Mouse (Mus musculus) bone marrow, adult 2 months (tissue): Measurements from ENCODE around the gene Bace1.

ENCODE experiments used
- CTCF ChIP-seq: fragments of 200-500 bp; IDR thresholded peaks from 2 replicates; pipeline ENCODE4 v1.5.1; 2011; ENCODE audit warnings: low read length, control low read depth; ENCODE audit not compliant: control insufficient read depth, insufficient read depth
- POLR2A ChIP-seq: fragments of 200-500 bp; IDR thresholded peaks from 2 replicates; pipeline ENCODE4 v1.6.1; 2011; ENCODE audit warnings: low read depth, mild to moderate bottlenecking, control low read depth, low read length, borderline replicate concordance; ENCODE audit not compliant: control insufficient read depth

DNA sequence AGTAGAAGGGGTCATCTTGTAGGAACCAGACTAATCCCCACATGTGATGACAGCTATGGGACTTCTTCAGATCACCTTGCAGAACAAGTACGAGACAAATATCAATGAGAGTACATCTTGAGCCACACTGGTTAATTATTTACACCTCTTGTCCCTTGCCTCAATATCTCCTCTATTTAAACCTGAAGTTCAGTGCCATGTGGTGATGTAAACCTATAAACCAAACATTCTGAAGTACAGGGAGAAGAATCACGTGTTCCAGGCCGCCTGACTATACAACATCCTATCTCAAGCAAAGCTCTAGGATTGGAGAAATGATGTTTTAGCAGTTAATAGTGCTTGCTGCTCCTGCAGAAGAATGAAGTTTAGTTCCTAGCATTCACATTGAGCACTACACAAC, 31.9 kb downstream of the Bace1 start:
- TF ChIP-seq POLR2A (no peak), CTCF (no peak)
